Mouse (Mus musculus) gastrocnemius, postnatal 4 days (tissue): ENCODE measurements around the gene Hemgn. TPM values are rescaled to one million over a fixed set of nuclear protein-coding genes. Genes with fewer than 3 reads are reported as not detected.

Experiments
- DNase-seq, 2 experiments: peaks; one replicate each; pipeline ENCODE4 v3.0.0; 2021 to 2022; ENCODE audit warnings: low spot score in 2 of 2, mixed read lengths in 2 of 2
- total RNA-seq, 2 experiments: library from RNA; stranded (reverse); gene quantifications; 2 replicates each; pipeline ENCODE4 v1.2.3; 2021

Gene Hemgn
- total RNA-seq, 2 experiments from 2014 or later: 0.54 TPM; not detected in 1

DNA sequence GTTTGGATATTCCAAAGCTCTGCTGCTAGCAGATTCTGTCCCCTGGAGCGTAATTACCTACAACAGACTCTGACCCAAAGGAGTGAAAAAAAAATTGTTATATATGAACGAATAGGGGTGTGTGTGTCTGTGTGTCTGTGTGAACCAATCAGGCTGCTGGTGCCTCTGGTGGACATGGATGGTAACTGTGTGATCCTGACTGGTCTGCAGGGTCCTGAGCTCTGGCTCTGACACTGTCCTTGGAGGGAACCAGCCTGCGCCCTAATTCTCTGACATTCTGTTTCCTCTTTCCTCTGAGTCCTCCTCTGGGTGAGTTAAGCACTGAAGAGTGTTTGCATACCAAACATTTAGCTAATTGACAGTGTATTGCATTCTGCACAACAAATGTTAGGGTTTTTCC, 4.2 kb upstream of the Hemgn start:
- no peak for DNase-seq

- no peak for DNase-seq
Observed at GRCm38 (mm10) chr4:46412113-46412512, 1.2 kb downstream of the Hemgn start.

DNA sequence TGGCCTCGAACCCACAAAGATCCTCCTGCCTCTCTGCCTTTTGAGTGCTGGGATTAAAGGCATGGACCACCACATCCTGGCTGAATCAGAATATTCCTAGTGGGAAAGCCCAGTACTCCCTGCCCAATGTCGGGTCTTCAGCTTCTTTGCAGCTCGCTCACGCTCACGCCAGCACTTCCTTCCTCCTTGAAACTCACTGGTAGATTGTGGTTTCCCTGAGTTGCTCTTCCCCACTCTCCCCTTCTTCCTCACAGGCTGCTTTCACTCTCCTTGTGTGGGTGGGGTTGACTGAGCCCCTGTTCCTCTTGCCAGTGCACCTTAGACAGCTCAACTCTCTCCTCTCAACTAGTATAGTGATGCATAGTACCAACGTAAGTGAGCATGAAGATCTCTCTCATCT, 1.8 kb downstream of the Hemgn start:
- no peak for DNase-seq

DNA sequence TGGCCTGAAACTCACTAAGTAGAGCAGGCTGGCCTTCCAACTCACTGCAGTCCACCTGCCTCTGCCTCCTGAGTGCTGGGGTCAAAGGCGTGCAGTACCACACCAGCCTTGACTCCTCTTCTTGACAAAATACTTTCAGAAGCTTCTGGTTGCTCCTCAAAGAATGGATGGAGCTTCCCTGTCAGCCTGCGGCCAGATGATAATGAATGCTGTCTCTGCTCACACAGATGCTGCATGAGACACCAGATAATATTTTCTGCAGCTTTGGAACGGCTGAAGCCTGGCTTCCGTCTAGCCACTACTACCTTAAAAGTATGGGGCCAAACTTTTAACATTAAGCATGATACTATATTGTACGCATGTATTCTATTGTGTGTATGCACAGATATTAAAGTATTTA, 2.6 kb downstream of the Hemgn start:
- DNase-seq: no peak

DNA sequence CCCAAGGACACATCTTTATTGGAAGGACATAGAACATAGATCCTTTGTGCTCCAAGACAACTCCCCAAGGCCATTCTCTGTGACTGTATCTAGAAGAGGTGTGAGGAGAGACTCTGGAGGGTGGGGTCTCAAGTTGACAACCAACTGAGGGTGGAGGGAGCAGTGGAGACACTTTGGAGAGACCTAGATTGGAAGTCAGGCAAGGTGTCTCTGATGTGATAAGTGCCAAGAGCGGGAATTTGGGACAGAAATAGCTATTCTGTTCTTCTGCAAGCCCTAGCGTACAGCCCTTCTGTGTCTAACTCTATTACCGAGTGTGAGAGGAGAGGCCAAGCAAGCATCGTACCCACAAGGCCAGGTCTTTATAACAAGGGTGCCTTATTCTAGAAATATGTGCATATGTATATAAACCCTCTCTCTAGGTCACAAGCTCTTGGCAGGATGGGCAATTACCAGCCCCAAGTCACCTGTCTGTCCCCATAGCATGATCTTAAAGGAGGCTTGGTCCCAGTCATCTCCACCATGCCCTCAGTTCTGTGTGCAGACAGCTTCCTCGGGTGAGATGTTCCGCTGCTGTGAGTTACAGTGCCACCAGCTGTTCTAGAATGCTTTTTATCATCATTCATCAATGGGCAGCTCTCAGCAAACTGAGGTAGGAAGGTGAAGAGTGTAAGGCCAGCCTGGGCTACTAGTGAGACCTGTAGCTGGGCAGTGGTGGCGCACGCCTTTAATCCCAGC, 6.2 kb downstream of the Hemgn start:
- DNase-seq: no peak

GRCm38 (mm10) chr4:46404042-46404795, 9.1 kb downstream of the Hemgn start:
- DNase-seq: no peak

DNA sequence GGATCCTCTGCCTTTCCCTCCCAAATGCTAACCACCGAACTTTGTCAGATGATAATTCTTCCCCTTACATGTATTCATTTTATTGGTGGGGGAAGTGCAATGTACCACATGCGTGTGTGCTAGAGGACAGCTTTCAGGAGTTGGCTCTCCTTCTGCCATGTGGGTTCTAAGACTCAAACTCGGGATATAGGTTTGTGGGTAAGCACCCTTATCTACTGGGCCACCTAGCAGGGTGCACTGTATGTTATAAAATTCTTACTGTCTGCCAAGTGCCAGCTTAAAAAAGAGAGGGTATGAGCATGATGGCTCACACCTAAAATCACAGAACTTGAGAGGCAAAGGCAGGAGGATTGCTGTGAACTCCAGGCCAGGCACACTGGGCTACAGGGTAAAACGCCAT, 14.5 kb downstream of the Hemgn start:
- DNase-seq: no peak

DNA sequence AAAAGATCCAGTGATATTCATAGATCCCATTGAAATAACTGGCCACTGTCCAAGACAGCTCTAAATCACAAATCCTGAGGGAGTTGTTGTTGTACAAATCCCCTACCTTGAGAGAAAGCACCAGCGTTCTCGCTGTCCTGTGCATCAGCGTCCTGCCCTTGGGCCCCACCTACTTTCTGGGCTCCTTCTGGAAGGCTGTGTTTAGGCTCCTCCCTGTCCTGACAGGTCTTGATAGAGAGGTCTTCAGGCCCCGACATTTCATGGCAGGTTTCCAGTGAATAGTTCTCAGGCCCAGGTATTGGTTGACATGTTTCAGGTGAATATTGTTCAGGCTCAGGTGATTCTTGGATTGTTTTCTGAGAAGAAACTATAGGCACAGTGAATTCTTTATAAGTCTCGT, 17.6 kb downstream of the Hemgn start:
- DNase-seq: no peak

DNA sequence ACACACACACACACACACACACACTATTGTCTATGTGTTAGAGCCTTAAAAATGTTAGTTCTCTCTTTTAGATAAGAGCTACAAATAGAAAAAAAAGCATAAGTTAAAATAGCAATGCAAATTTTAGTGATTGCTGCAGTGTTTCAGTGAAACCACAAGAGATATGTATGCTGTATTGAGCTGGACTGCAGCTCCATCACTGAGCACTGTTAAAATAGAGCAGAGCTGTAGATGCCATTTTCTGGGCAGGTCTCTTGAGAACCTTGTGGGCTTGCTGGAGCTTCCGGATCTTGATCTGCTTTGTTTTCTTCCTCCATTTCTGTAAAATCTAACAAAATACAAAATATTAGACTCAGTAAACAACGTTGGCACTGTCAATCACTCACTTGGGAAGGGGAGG, 18.9 kb downstream of the Hemgn start:
- DNase-seq: no peak

- DNase-seq: peak; percentile 39 to 73
Observed at GRCm38 (mm10) chr4:46390390-46390970, 22.8 kb downstream of the Hemgn start.

DNA sequence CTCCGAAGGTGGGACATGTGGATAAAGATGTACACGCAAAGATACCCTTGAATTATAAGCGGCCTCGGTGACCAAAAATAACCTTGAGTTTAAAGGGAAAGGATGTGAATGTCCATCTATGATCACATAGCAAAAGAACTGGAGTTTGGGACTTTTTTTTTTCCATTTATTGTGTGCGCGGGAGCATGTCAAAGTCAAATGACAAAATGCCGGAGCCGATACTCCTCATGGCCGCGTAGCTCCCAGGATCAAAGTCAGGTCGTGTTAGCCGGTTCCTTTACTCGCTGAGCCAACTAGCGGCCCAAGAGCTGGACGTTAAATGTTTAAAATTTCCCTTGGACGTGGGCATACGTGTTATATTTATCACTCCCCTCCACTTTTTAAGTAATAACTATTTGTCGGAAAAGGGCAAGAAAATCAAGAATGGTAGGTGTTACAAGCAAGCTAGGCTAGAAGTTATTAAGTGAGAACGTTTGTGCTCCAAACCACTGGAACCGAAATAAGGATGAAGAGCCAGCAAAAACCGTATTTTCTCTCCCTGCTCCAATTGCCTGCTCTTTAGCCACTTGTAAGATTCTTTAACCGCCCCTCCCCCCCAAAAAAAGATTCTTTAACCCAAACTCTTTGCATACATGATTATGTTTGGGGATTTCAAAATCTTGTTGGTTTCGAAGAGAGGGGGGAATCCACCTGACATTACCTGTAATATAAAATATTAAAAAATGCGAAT, 23.5 kb downstream of the Hemgn start:
- DNase-seq: peak in 1 of 2 experiments; percentile 30

GRCm38 (mm10) chr4:46389013-46389611, 24.2 kb downstream of the Hemgn start, which contains the start of gene Trmo:
TSS of gene Trmo (minus strand) at chr4:46389437.
- DNase-seq: peak; percentile 88 to 95

DNA sequence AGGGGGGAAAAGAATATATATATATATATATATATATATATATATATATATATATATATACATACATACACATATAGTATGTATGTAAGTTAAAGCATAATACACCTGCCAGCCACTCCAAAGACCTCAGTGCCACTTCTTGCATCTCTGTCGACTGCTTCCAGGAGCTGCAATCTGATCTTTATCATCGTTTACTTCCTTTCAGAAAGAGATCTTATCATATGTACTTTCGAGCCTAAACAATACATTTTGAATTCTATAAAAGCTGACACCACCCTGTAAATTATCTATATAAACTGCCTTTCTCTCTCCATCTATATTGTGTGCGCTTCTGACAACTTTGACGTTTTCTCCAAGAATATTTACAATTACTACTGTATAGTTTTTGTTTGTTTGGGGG, 24.8 kb downstream of the Hemgn start:
- no peak for DNase-seq

- peak; percentile 60 to 82 for DNase-seq
Observed at GRCm38 (mm10) chr4:46374869-46375368, 38.4 kb downstream of the Hemgn start.

DNA sequence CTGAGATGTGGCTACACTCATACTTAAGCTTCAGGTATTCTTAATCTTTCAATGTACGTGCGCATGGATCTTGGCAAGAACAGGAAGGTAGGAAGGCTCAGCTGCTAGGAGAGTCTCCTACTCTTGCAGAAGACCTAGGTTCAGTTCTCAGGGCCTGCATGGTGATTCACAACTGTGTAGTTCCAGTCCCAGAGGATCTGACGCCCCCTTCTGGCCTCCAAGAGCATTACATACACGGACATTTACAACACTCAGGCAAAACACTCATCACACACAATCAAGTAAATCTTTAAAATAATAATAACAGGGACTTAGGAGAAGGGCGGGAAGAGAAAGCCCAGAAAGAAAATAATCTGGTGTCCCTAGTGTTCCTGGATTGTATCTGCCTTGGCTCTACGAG, 38.9 kb downstream of the Hemgn start:
- no peak for DNase-seq

DNA sequence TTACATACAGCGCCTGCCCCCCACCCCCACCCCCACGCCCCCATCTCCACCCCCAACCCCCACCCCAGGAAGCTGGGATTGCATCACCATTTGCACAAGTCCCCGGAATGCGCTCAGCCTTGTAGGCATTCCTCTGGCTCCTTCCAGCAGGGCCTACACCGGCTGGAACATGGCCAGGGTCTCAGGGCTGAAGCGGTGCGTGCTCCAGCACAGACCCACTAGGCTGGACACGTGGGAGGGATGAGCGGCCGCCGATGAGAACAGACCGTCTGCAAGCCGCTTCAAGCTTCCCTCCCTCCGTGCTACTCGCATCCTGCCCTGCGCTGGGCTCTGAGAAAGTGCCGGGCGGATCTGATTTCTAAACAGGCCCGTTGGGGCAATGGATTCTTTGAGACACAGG, 42.3 kb downstream of the Hemgn start:
- peak; percentile 61 to 79 for DNase-seq

GRCm38 (mm10) chr4:46370406-46370805, 42.9 kb downstream of the Hemgn start:
- no peak for DNase-seq

DNA sequence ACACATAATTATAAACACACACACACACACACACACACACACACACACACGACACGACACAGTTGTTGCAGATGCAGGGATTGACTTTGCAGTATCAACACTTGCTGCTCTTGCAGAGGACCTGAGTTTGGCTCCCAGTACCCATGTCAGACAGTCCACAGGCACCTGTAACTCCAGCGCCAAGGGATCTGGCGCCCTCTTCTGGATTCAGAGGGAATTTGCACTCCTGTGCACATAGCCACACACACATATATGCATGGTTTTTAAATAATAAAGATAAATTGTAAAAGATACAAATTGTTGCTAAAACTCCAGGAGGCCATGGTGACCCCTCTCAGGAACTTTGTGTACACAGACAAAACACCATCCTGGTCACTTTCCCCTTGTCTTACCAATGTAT, 44.2 kb downstream of the Hemgn start:
- no peak for DNase-seq

- no peak for DNase-seq
Observed at GRCm38 (mm10) chr4:46367487-46367959, 45.8 kb downstream of the Hemgn start.

- DNase-seq: no peak
Observed at GRCm38 (mm10) chr4:46364360-46364759, 48.9 kb downstream of the Hemgn start.

- DNase-seq: no peak
Observed at GRCm38 (mm10) chr4:46361258-46361657, 52.0 kb downstream of the Hemgn start.
